Mouse (Mus musculus): ENCODE measurements around the gene Tmem255a. TPM values are rescaled to one million over a fixed set of nuclear protein-coding genes. Genes with fewer than 3 reads are reported as not detected.

The Tmem255a gene
- polyA plus RNA-seq, 1 experiment from 2014 or later, result 31.5 TPM

Small RNA genes within 50 kb of the gene (microRNA-seq; reads per million reads assigned to microRNA genes)
- 1.1 reads per million for gene Mir3110

Other genes starting within 250 kb of the Tmem255a start
- gene Btg1-ps1, start 233.6 kb downstream of the Tmem255a start, polyA plus RNA-seq (2014; fragmentation: Nextera tagmentation; extraction: Ambion mirVana), result not detected in 2 replicates
- not detected in 2 replicates for gene Btg1-ps2, start 209.3 kb downstream of the Tmem255a start, polyA plus RNA-seq (2014; fragmentation: Nextera tagmentation; extraction: Ambion mirVana)
- gene Rhox10, start 186.0 kb downstream of the Tmem255a start, polyA plus RNA-seq (2014; fragmentation: Nextera tagmentation; extraction: Ambion mirVana), result not detected in 2 replicates
- gene Rhox11, start 167.3 kb downstream of the Tmem255a start, polyA plus RNA-seq (2014; fragmentation: Nextera tagmentation; extraction: Ambion mirVana), result not detected in 2 replicates
- not detected in 2 replicates for gene Rhox12, start 141.5 kb downstream of the Tmem255a start, polyA plus RNA-seq (2014; fragmentation: Nextera tagmentation; extraction: Ambion mirVana)
- gene Rhox13, start 131.2 kb downstream of the Tmem255a start, polyA plus RNA-seq (2014; fragmentation: Nextera tagmentation; extraction: Ambion mirVana), result not detected in 2 replicates
- gene Zbtb33, start 62.6 kb downstream of the Tmem255a start, polyA plus RNA-seq (2014; fragmentation: Nextera tagmentation; extraction: Ambion mirVana), result 6.9 and 8.0 TPM in 2 replicates
- not detected in 2 replicates for gene Atp1b4, start 63.7 kb upstream of the Tmem255a start, polyA plus RNA-seq (2014; fragmentation: Nextera tagmentation; extraction: Ambion mirVana)
- 113 and 155 TPM in 2 replicates for gene Lamp2, start 204.0 kb upstream of the Tmem255a start, polyA plus RNA-seq (2014; fragmentation: Nextera tagmentation; extraction: Ambion mirVana)

Measured in kidney, embryonic 14.5 days (tissue).